Mouse (Mus musculus): ENCODE results near the gene Ppp2r3a.

The Ppp2r3a gene

DNA sequence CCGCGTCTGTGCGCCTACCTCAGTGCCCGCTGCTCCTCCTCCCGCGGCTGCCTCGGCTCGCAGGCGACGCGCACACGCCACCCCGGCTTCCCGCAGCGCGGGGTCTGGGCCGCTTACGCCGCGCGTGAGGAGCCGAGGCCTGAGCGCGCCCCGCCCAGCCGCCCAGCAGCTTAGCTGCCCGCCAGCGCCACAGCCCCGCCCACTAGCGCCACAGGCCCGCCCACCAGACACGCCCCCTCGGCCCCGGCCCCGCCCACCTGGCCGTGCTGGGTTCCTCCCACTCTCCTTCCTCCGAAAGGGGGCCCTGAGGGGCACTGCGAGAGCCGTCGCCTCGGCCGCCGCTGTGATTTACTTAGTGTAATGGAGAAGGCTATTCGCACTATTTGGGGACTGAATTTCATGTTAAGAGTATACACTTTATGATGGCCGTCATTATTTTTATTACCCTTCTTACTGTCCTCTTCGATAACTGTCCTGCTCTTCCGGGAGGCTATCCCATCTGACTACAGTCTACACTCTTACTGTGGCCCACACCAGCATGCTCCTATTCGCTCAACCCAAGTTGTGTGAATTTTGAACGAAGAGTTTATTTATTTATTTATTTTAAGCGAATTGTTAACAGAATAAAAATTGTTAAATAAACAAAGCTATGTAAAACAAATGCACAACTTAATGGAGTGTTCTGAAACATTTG, at the start of gene Ppp2r3a:
TSS of gene Ppp2r3a (minus strand) at position 152 of the 694 bp plus-strand sequence.
- in situ Hi-C loops (cut with MboI, MseI), result no loop called here

GRCm38 (mm10) chr9:101300441-101300935, 48.9 kb upstream of the Ppp2r3a start:
- in situ Hi-C loops (cut with MboI, MseI), result no loop called here

- in situ Hi-C loops (cut with MboI, MseI), result no loop called here
Observed at GRCm38 (mm10) chr9:101291676-101292660, 40.4 kb upstream of the Ppp2r3a start.

DNA sequence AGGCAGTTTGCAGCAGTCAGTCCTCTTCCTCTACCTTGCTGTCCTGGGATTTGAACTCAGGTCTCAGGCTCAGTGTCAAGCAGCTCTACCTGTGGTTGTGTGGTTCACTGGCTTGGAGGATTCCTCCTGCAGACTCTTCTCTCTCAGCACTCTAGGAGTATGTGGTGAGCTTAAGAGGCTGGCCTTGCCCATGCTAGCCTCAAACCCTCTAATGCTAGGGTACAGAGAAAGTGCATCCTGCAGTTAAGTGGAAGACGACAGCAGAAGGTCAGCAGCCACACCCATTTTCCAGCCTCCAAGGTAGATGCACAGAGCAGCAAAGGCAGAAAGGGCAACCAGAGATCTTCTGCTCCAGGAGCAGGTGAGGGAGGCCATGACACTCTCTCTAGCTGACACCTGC, 39.3 kb upstream of the Ppp2r3a start:
- in situ Hi-C loops (cut with MboI, MseI), result no loop called here

- in situ Hi-C loops (cut with MboI, MseI), result no loop called here
Observed at GRCm38 (mm10) chr9:101289750-101290149, 38.2 kb upstream of the Ppp2r3a start.

GRCm38 (mm10) chr9:101288901-101289647, 37.5 kb upstream of the Ppp2r3a start:
- in situ Hi-C loops (cut with MboI, MseI), result no loop called here

DNA sequence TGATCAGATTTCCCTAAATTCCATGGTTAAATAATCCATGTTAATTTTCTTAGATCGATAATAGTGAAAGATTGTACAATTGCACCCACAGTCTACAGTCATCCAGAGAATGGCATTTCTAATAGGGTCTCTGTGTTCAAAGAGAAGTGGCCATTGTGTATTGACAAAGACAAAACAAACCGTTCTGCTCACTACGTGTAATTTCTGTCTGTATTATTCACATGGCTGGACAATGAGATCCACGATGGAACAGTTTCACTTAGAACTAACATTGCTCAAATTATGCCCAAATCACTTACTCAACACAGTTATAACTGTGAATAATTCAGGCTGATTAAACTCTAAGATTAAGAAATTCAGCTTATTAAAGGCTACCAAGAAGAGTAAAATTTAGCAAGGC, 35.2 kb upstream of the Ppp2r3a start:
- in situ Hi-C loops (cut with MboI, MseI), result no loop called here

GRCm38 (mm10) chr9:101284049-101284448, 32.5 kb upstream of the Ppp2r3a start:
- in situ Hi-C loops (cut with MboI, MseI), result no loop called here

DNA sequence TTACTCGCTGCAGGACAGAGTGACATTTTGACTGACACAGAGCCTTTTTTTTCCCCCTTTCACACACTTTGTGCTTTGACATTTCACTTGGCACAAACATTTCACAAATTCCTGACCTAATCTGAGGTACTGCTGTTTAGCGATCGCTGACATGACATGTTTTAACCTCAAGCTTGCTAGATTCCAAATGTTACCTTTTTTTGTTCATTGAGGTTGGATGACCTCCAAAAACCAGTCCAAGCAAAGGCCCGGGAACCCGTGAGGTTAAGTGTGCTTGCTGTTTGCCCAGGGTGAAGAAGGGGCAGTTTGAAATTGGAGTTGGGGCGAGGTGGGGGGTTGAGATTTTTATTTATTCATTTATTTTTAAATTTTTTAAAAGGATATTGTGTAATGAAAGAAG, 31.1 kb upstream of the Ppp2r3a start:
- in situ Hi-C loops (cut with MboI, MseI), result no loop called here

DNA sequence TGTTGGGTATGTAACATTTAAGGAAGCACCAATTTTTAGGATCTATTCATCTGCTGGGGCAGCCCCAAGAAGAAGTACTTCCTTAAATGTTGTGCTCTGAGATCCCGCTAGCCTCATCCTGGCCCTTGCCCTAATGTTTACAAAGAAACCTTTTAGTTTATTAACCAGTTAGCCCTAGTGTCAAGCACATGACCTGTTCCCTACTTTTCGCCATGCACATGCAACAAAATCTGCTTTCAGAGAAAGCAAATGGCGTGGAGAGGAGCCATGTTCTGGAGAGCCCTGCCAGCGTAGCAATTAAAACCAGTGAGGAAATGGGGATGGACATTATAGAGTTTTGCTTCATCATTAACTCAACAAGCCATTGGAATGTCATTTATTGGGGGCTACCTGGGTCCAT, 30.3 kb upstream of the Ppp2r3a start:
- in situ Hi-C loops (cut with MboI, MseI), result no loop called here

GRCm38 (mm10) chr9:101281326-101281725, 29.7 kb upstream of the Ppp2r3a start:
- in situ Hi-C loops (cut with MboI, MseI), result no loop called here

GRCm38 (mm10) chr9:101280867-101281266, 29.3 kb upstream of the Ppp2r3a start:
- in situ Hi-C loops (cut with MboI, MseI), result no loop called here

DNA sequence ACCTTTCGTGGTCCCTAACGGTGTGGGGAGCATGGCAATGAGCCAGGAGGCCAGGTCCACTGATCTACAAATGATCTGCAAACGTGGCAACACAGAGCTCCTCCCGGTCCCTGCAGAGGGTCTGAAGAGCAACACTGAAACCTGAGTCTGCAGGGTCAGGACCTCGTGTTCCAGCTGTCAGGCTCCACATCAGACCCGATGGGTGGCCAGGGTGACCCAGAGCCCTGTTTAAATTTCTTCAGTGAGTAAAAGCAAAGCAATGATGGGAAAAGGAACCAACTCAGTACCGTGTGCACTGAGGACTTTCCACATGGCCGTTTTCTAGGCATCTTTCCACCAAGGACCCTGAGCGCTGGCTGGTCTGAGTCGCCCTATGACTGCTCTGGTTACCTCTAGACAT, 28.6 kb upstream of the Ppp2r3a start:
- in situ Hi-C loops (cut with MboI, MseI), result no loop called here

DNA sequence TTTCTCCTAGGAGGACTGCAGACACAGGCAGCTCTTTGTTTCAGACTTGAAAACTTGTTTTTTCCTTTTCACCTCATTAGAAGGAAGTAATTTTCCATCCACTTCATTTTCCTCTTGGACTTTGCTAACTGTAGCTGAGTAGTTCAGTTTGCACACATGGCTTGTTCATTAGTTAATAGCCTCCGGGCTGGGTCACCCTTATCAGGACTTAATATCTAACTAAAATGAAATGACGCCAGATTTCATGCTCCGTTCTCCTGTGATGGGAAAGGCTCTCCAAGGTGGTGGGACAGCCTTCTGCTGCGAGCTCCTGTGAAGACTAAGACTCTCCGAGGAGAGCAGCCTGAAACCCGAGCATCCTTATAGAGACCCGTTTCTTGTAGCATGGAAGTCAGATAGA, 21.1 kb upstream of the Ppp2r3a start:
- in situ Hi-C loops (cut with MboI, MseI), result no loop called here

DNA sequence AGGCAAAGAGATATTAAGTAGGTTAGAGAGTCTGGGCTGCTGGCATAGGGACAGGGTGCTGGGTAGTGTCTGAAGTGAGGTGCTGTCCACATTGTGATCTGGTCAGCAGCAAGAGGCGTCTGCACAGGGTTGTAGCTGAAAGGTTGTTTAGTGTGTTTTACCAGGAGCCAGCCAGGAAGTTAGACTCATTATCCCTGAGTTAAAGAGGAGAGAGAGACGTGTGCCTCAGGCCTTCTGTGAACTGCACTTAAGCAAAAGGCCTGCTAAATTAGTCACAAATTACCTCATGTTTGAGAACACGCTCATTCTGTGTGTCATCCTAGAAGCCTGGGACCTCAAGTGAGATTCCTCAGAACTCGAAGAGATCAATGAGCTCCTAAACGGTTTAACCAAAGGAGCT, 18.4 kb upstream of the Ppp2r3a start:
- in situ Hi-C loops (cut with MboI, MseI), result no loop called here

- in situ Hi-C loops (cut with MboI, MseI), result no loop called here
Observed at GRCm38 (mm10) chr9:101266043-101266442, 14.4 kb upstream of the Ppp2r3a start.

GRCm38 (mm10) chr9:101265546-101265945, 14.0 kb upstream of the Ppp2r3a start:
- in situ Hi-C loops (cut with MboI, MseI), result no loop called here

GRCm38 (mm10) chr9:101262815-101263214, 11.2 kb upstream of the Ppp2r3a start:
- in situ Hi-C loops (cut with MboI, MseI), result no loop called here

DNA sequence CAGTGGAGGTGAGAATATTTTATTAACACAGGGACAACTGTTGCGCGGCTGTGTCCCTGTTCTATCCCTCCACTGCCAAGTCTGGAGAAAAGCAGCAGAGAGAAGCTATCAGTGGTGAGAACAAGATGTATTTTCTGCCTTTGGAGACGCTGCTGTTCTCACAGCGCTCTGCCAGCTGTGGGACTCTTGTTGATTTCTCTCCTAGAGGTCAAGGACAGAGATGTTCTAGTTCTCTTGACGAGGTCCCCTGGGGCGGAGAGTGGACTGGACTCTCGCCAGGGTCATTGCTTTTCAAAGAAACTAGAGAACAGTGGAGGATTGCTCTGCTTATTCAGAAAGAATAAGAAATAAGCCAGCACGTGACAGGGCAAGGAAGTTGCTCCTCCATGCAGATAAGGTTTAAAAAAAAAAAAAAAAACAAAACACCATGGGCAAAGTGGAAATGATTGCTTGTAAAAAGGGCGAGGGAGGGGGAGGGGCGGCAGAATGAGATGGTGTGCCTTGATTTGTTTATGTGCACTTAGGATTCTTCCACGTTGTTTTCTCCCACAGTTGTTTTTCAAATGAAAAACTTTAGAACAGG, 10.5 kb upstream of the Ppp2r3a start:
- in situ Hi-C loops (cut with MboI, MseI), result no loop called here

- in situ Hi-C loops (cut with MboI, MseI), result no loop called here
Observed at GRCm38 (mm10) chr9:101261443-101261842, 9.8 kb upstream of the Ppp2r3a start.

- in situ Hi-C loops (cut with MboI, MseI), result no loop called here
Observed at GRCm38 (mm10) chr9:101253136-101253535, 1.5 kb upstream of the Ppp2r3a start.

All from T-helper 2 cell (primary cell).